Mouse (Mus musculus) liver, embryonic 13.5 days (tissue): Measurements from ENCODE around the gene Ccdc57. TPM values are rescaled to one million over a fixed set of nuclear protein-coding genes. Genes with fewer than 3 reads are reported as not detected.
"Not testable (repeated sequence)": the region's sequence is repeated elsewhere in the genome, so short reads cannot be mapped to it uniquely, and the experiment has no call there.

Experiments
- ATAC-seq: fragments of 200-750 bp; cut with Nextera tagmentation; 2 replicates; pipeline ENCODE4 v1.8.0; 2017; ENCODE audit warnings: low read depth, mild to moderate bottlenecking, moderate number of reproducible peaks, moderate library complexity
- DNase-seq: peaks from one replicate; pipeline ENCODE4 v3.0.0; 2022
- H3K27ac ChIP-seq: fragments of 300-500 bp; sonication (generic); 2 replicates; pipeline ENCODE4 v1.5.1; 2015; ENCODE audit warnings: moderate library complexity, mild to moderate bottlenecking, inconsistent platforms
- H3K27me3 ChIP-seq: fragments of 300-500 bp; sonication (generic); 2 replicates; pipeline ENCODE4 v1.6.1; 2015; ENCODE audit warnings: mild to moderate bottlenecking, inconsistent platforms
- H3K36me3 ChIP-seq: fragments of 300-500 bp; sonication (generic); 2 replicates; pipeline ENCODE4 v1.6.1; 2015; ENCODE audit warnings: mild to moderate bottlenecking, inconsistent platforms
- H3K4me1 ChIP-seq: fragments of 300-500 bp; sonication (generic); replicated peaks from 2 replicates; pipeline ENCODE4 v1.6.1; 2015; ENCODE audit warnings: inconsistent platforms
- H3K4me2 ChIP-seq: fragments of 300-500 bp; sonication (generic); 2 replicates; pipeline ENCODE4 v1.6.1; 2015; ENCODE audit warnings: inconsistent platforms, mild to moderate bottlenecking, moderate library complexity
- H3K4me3 ChIP-seq: fragments of 300-500 bp; sonication (generic); replicated peaks from 2 replicates; pipeline ENCODE4 v1.5.1; 2015; ENCODE audit warnings: mild to moderate bottlenecking, inconsistent platforms
- H3K9ac ChIP-seq: fragments of 300-500 bp; sonication (generic); 2 replicates; pipeline ENCODE4 v1.6.1; 2015; ENCODE audit warnings: mild to moderate bottlenecking, inconsistent platforms
- H3K9me3 ChIP-seq: fragments of 300-500 bp; sonication (generic); replicated peaks from 2 replicates; pipeline ENCODE4 v1.6.1; 2016; ENCODE audit warnings: inconsistent platforms
- WGBS: fragments of 180-500 bp; shearing (Covaris S2); methylation state at CpG from one replicate; pipeline ENCODE4 v1.1.7; 2015; ENCODE audit not compliant: insufficient replicate concordance; 5-methylcytosine and 5-hydroxymethylcytosine counted together
- polyA plus RNA-seq: library from polyadenylated mRNA; unstranded; fragments of >200 nt; fragmentation: Nextera tagmentation; extraction: Ambion mirVana; gene quantifications from 2 replicates; pipeline ENCODE4 v1.2.1, GENCODE M21; 2015

Ccdc57 gene
- polyA plus RNA-seq, 1 experiment from 2014 or later, result 1.8 TPM

GRCm38 (mm10) chr11:120873206-120873605 lies 59.5 kb downstream of the Ccdc57 start:
- Histone ChIP-seq H3K9me3 (no peaks in the 10 kb centered on the region), H3K4me3 (no peak overlapping the region), H3K4me1 (peaks cover 12% of the 10 kb centered on the region), H3K4me2 (no peak overlapping the region), H3K9ac (no peak overlapping the region), H3K27me3 (no peaks in the 10 kb centered on the region), H3K27ac (no peak overlapping the region), H3K36me3 (no peaks in the 10 kb centered on the region)
- no peak for ATAC-seq
- DNase-seq, result no peak
- 75% methylated on average over 6 of the region's 6 CpGs for WGBS

GRCm38 (mm10) chr11:120871521-120871920 lies 61.2 kb downstream of the Ccdc57 start:
- ATAC-seq, result no peak
- H3K27ac ChIP-seq, result no peak overlapping the region
- no peak for DNase-seq
- no peaks in the 10 kb centered on the region for H3K36me3 ChIP-seq
- H3K4me3 ChIP-seq, result no peak overlapping the region
- no peak overlapping the region for H3K4me2 ChIP-seq
- H3K4me1 ChIP-seq, result peaks cover 12% of the 10 kb centered on the region
- no peaks in the 10 kb centered on the region for H3K9me3 ChIP-seq
- no peaks in the 10 kb centered on the region for H3K27me3 ChIP-seq
- H3K9ac ChIP-seq, result no peak overlapping the region
- WGBS, result 87% methylated on average over 9 of the region's 9 CpGs

GRCm38 (mm10) chr11:120865816-120866215 lies 66.9 kb downstream of the Ccdc57 start:
- WGBS, result 80% methylated on average over 1 of the region's 1 CpGs
- no peak for DNase-seq

GRCm38 (mm10) chr11:120862819-120863218 lies 69.9 kb downstream of the Ccdc57 start:
- Histone ChIP-seq H3K36me3 (0 out of 2 replicates have a peak, but pooled peaks cover 8% of the 10 kb centered on the region), H3K27me3 (no peaks in the 10 kb centered on the region), H3K9ac (no peak overlapping the region), H3K4me3 (no peak overlapping the region), H3K4me2 (no peak overlapping the region), H3K27ac (no peak overlapping the region), H3K4me1 (no peaks in the 10 kb centered on the region), H3K9me3 (no peaks in the 10 kb centered on the region)
- WGBS, result 81% methylated on average over 10 of the region's 10 CpGs
- no peak for DNase-seq
- ATAC-seq, result no peak

More at GRCm38 (mm10) chr11:120865816-120866215, 66.9 kb downstream of the Ccdc57 start:
- Histone ChIP-seq H3K4me3 (no peak overlapping the region), H3K9me3 (no peaks in the 10 kb centered on the region), H3K4me2 (no peak overlapping the region), H3K27ac (no peak overlapping the region), H3K9ac (no peak overlapping the region), H3K27me3 (no peaks in the 10 kb centered on the region), H3K4me1 (no peaks in the 10 kb centered on the region), H3K36me3 (no peaks in the 10 kb centered on the region)
- no peak for ATAC-seq

GRCm38 (mm10) chr11:120855938-120856337 lies 76.7 kb downstream of the Ccdc57 start:
- H3K9ac ChIP-seq, H3K27ac ChIP-seq, H3K27me3 ChIP-seq, H3K9me3 ChIP-seq, H3K4me2 ChIP-seq, H3K4me3 ChIP-seq, H3K36me3 ChIP-seq, DNase-seq: not testable (repeated sequence)
- H3K4me1 ChIP-seq, result peaks cover 37% of the 10 kb centered on the region
- peak; percentile 68 for ATAC-seq
- WGBS, result 84% methylated on average over 3 of the region's 3 CpGs

- no peaks in the 10 kb centered on the region for H3K27me3 ChIP-seq
- H3K27ac ChIP-seq, result 0 out of 2 replicates have a peak overlapping the region, but pooled peaks have one; percentile 19
- DNase-seq, result no peak
- no peak overlapping the region for H3K4me2 ChIP-seq
- peaks cover 47% of the 10 kb centered on the region for H3K4me1 ChIP-seq
- no peak for ATAC-seq
- no peaks in the 10 kb centered on the region for H3K36me3 ChIP-seq
- no peak overlapping the region for H3K9ac ChIP-seq
- H3K4me3 ChIP-seq, result no peak overlapping the region
- WGBS, result 68% methylated on average over 4 of the region's 4 CpGs
- no peaks in the 10 kb centered on the region for H3K9me3 ChIP-seq
Measured at GRCm38 (mm10) chr11:120853788-120854187, 78.9 kb downstream of the Ccdc57 start.

GRCm38 (mm10) chr11:120853158-120853557 lies 79.5 kb downstream of the Ccdc57 start:
- Histone ChIP-seq H3K9me3 (no peaks in the 10 kb centered on the region), H3K9ac (no peak overlapping the region), H3K27ac (no peak overlapping the region), H3K27me3 (no peaks in the 10 kb centered on the region), H3K36me3 (no peaks in the 10 kb centered on the region), H3K4me3 (no peak overlapping the region), H3K4me2 (no peak overlapping the region), H3K4me1 (peaks cover 47% of the 10 kb centered on the region)
- 95% methylated on average over 4 of the region's 4 CpGs for WGBS
- no peak for DNase-seq
- ATAC-seq, result no peak

GRCm38 (mm10) chr11:120852083-120852935 lies 80.4 kb downstream of the Ccdc57 start:
- H3K4me3 ChIP-seq, result no peak overlapping the region
- H3K4me1 ChIP-seq, result peaks cover 47% of the 10 kb centered on the region
- ATAC-seq (no peak), DNase-seq (no peak)
- H3K9ac ChIP-seq, result no peak overlapping the region
- H3K36me3 ChIP-seq, result no peaks in the 10 kb centered on the region
- no peaks in the 10 kb centered on the region for H3K27me3 ChIP-seq
- WGBS, result 65% methylated on average over 11 of the region's 11 CpGs
- H3K9me3 ChIP-seq, result no peaks in the 10 kb centered on the region
- no peak overlapping the region for H3K27ac ChIP-seq
- H3K4me2 ChIP-seq, result no peak overlapping the region

GRCm38 (mm10) chr11:120851582-120851981 lies 81.1 kb downstream of the Ccdc57 start:
- Histone ChIP-seq H3K27me3 (no peaks in the 10 kb centered on the region), H3K9me3 (no peaks in the 10 kb centered on the region), H3K36me3 (no peaks in the 10 kb centered on the region), H3K27ac (no peak overlapping the region), H3K4me2 (no peak overlapping the region), H3K4me3 (no peak overlapping the region), H3K9ac (no peak overlapping the region), H3K4me1 (peaks cover 47% of the 10 kb centered on the region)
- WGBS, result 59% methylated on average over 2 of the region's 2 CpGs
- ATAC-seq (no peak), DNase-seq (no peak)

GRCm38 (mm10) chr11:120851132-120851531 lies 81.5 kb downstream of the Ccdc57 start:
- WGBS, result 68% methylated on average over 1 of the region's 1 CpGs
- DNase-seq, result no peak

GRCm38 (mm10) chr11:120850331-120851030 lies 82.2 kb downstream of the Ccdc57 start:
- DNase-seq (no peak), ATAC-seq (peak; percentile 62)
- no peaks in the 10 kb centered on the region for H3K27me3 ChIP-seq
- H3K36me3 ChIP-seq, result no peaks in the 10 kb centered on the region
- H3K4me3 ChIP-seq, result no peak overlapping the region
- no peak overlapping the region for H3K9ac ChIP-seq
- 0 out of 2 replicates have a peak overlapping the region, but pooled peaks have one; percentile 25 for H3K27ac ChIP-seq
- no peak overlapping the region for H3K4me2 ChIP-seq
- no peaks in the 10 kb centered on the region for H3K9me3 ChIP-seq
- H3K4me1 ChIP-seq, result peaks cover 40% of the 10 kb centered on the region
- WGBS, result 41% methylated on average over 2 of the region's 2 CpGs

More at GRCm38 (mm10) chr11:120851132-120851531, 81.5 kb downstream of the Ccdc57 start:
- Histone ChIP-seq H3K9ac (no peak overlapping the region), H3K36me3 (no peaks in the 10 kb centered on the region), H3K4me3 (no peak overlapping the region), H3K27ac (peak overlapping the region; percentile 25; the same call in 1 of the 2 replicates), H3K4me2 (no peak overlapping the region), H3K4me1 (peaks cover 44% of the 10 kb centered on the region), H3K27me3 (no peaks in the 10 kb centered on the region), H3K9me3 (no peaks in the 10 kb centered on the region)
- ATAC-seq, result no peak
